Comparison of ENCODE assay signal across 15 mouse cellular contexts in genomic region chr9:103146257-103146656, GRCm38 (mm10). TPM values are rescaled to one million over a fixed set of nuclear protein-coding genes. Genes with fewer than 3 reads are reported as not detected.
A peak's percentile ranks its signal among the peaks of the same experiment; 100 is the strongest.
DNase-seq lines count a peak whose midpoint lies in the region; ATAC-seq and TF ChIP-seq lines count a peak whose summit lies in the region.
"Had no signal": no experiment of that assay in that cellular context is flagged by ENCODE, and none has a peak within 500 bp of the region (broad histone marks: within the 10 kb centered on the region; RNA-seq: fewer than 3 reads in every experiment).

No protein-coding gene starts in this region.

- H3K9me3 ChIP-seq in embryonic facial prominence, embryonic 11.5 days (replicated peaks; ENCODE audit: control insufficient read depth, low read length), result no peaks in the 10 kb centered on the region
- no peaks in the 10 kb centered on the region for H3K9me3 ChIP-seq in embryonic facial prominence, embryonic 10.5 days
- H3K9me3 ChIP-seq in forebrain, embryonic 15.5 days, result no peaks in the 10 kb centered on the region
- H3K9me3 ChIP-seq in hindbrain, postnatal 0 days (ENCODE audit: low read length), result no peaks in the 10 kb centered on the region
- 0 out of 2 replicates have a peak, but pooled peaks cover 3% of the 10 kb centered on the region for H3K9me3 ChIP-seq in neural tube, embryonic 13.5 days
- H3K9me3 ChIP-seq: embryonic facial prominence, embryonic 12.5 days; heart, embryonic 12.5 days; stomach, embryonic 15.5 days had no signal

- TF ChIP-seq CTCF in hindbrain, postnatal 0 days (IDR thresholded peaks at IDR 0.05; ENCODE audit: low read depth), result no peak

- ATAC-seq in embryonic facial prominence, embryonic 11.5 days (replicated peaks; ENCODE audit: insufficient number of reproducible peaks, low FRiP score, low TSS enrichment, low read depth), result peak; percentile 31; the same call in 1 of the 2 replicates
- peak; percentile 42 for ATAC-seq in forebrain, embryonic 15.5 days (replicated peaks)
- ATAC-seq in hindbrain, postnatal 0 days, result peak; percentile 22
- ATAC-seq in neural tube, embryonic 13.5 days (ENCODE audit: low read depth), result peak; percentile 48

- H3K4me1 ChIP-seq in embryonic facial prominence, embryonic 11.5 days (ENCODE audit: control insufficient read depth, insufficient read depth, low read length), result no peaks in the 10 kb centered on the region
- peaks cover 36% of the 10 kb centered on the region for H3K4me1 ChIP-seq in embryonic facial prominence, embryonic 10.5 days
- peaks cover 42% of the 10 kb centered on the region for H3K4me1 ChIP-seq in forebrain, embryonic 15.5 days
- H3K4me1 ChIP-seq in hindbrain, postnatal 0 days (ENCODE audit: insufficient read depth, low read length), result peaks cover 24% of the 10 kb centered on the region
- H3K4me1 ChIP-seq in neural tube, embryonic 13.5 days (replicated peaks), result peaks cover 53% of the 10 kb centered on the region
- H3K4me1 ChIP-seq: stomach, embryonic 15.5 days had no signal

- WGBS in embryonic facial prominence, embryonic 11.5 days, result 79% methylated on average over 10 of the region's 10 CpGs
- WGBS in embryonic facial prominence, embryonic 10.5 days, result 83% methylated on average over 10 of the region's 10 CpGs
- WGBS in forebrain, embryonic 15.5 days, result 52% methylated on average over 10 of the region's 10 CpGs
- WGBS in hindbrain, postnatal 0 days, result 34% methylated on average over 10 of the region's 10 CpGs
- 53% methylated on average over 10 of the region's 10 CpGs for whole genome bisulfite sequencing in neural tube, embryonic 13.5 days

- no peak overlapping the region for H3K27ac ChIP-seq in embryonic facial prominence, embryonic 11.5 days (replicated peaks; ENCODE audit: low read depth, low read length)
- H3K27ac ChIP-seq in embryonic facial prominence, embryonic 10.5 days (replicated peaks), result no peak overlapping the region
- peak overlapping the region; percentile 66 for H3K27ac ChIP-seq in forebrain, embryonic 15.5 days (replicated peaks)
- H3K27ac ChIP-seq in hindbrain, postnatal 0 days, result peak overlapping the region; percentile 70
- peak overlapping the region; percentile 82 for H3K27ac ChIP-seq in neural tube, embryonic 13.5 days (replicated peaks)
- H3K27ac ChIP-seq: embryonic facial prominence, embryonic 12.5 days; stomach, embryonic 15.5 days had no signal

- H3K9ac ChIP-seq in embryonic facial prominence, embryonic 11.5 days (replicated peaks; ENCODE audit: low read length), result no peak overlapping the region
- H3K9ac ChIP-seq in forebrain, embryonic 15.5 days (replicated peaks), result no peak overlapping the region
- H3K9ac ChIP-seq in hindbrain, postnatal 0 days (replicated peaks; ENCODE audit: low read length), result no peak overlapping the region; the same call in 1 of the 2 replicates
- H3K9ac ChIP-seq in neural tube, embryonic 13.5 days, result no peak overlapping the region
- H3K9ac ChIP-seq: embryonic facial prominence, embryonic 12.5 days; heart, embryonic 12.5 days; lung, embryonic 14.5 days; stomach, embryonic 15.5 days had no signal

- no peak overlapping the region for H3K4me3 ChIP-seq in embryonic facial prominence, embryonic 11.5 days (ENCODE audit: low read depth, low read length)
- no peak overlapping the region for H3K4me3 ChIP-seq in embryonic facial prominence, embryonic 10.5 days
- no peak overlapping the region for H3K4me3 ChIP-seq in forebrain, embryonic 15.5 days
- H3K4me3 ChIP-seq in hindbrain, postnatal 0 days (ENCODE audit: low read length), result no peak overlapping the region
- no peak overlapping the region for H3K4me3 ChIP-seq in neural tube, embryonic 13.5 days
- H3K4me3 ChIP-seq: embryonic facial prominence, embryonic 12.5 days; heart, embryonic 12.5 days; stomach, embryonic 15.5 days had no signal

- H3K4me2 ChIP-seq in embryonic facial prominence, embryonic 11.5 days (ENCODE audit: low read depth, low read length), result no peak overlapping the region
- peak overlapping the region; percentile 37 for H3K4me2 ChIP-seq in forebrain, embryonic 15.5 days (replicated peaks)
- no peak overlapping the region for H3K4me2 ChIP-seq in hindbrain, postnatal 0 days (ENCODE audit: low read depth, low read length)
- no peak overlapping the region for H3K4me2 ChIP-seq in neural tube, embryonic 13.5 days
- H3K4me2 ChIP-seq: embryonic facial prominence, embryonic 12.5 days; heart, embryonic 12.5 days; lung, embryonic 14.5 days; stomach, embryonic 15.5 days had no signal

- H3K27me3 ChIP-seq in embryonic facial prominence, embryonic 11.5 days (ENCODE audit: control insufficient read depth, insufficient read depth, low read length), result no peaks in the 10 kb centered on the region
- 0 out of 2 replicates have a peak, but pooled peaks cover 3% of the 10 kb centered on the region for H3K27me3 ChIP-seq in embryonic facial prominence, embryonic 10.5 days (replicated peaks; ENCODE audit: low read depth, poor library complexity, severe bottlenecking)
- H3K27me3 ChIP-seq in forebrain, embryonic 15.5 days, result no peaks in the 10 kb centered on the region
- no peaks in the 10 kb centered on the region for H3K27me3 ChIP-seq in hindbrain, postnatal 0 days (ENCODE audit: insufficient read depth, low read length)
- no peaks in the 10 kb centered on the region for H3K27me3 ChIP-seq in neural tube, embryonic 13.5 days
- H3K27me3 ChIP-seq: embryonic facial prominence, embryonic 12.5 days; stomach, embryonic 15.5 days had no signal

- DNase-seq in embryonic facial prominence, embryonic 11.5 days (ENCODE audit: low spot score), result no peak
- no peak for DNase-seq in embryonic facial prominence, embryonic 10.5 days (ENCODE audit: low spot score)
- DNase-seq in hindbrain, postnatal 0 days (ENCODE audit: low spot score), result no peak
- no peak for DNase-seq in cerebellum, adult 18-20 months
- no peak for DNase-seq in right cerebral cortex, postnatal 36 days (ENCODE audit: low spot score in 2 of 2)
- DNase-seq in thymus, postnatal 0 days (ENCODE audit: low spot score), result no peak
- DNase-seq: adrenal gland, adult 2 months; cerebellum, adult 9-10 months; gastrocnemius, postnatal 14 days had no signal

- H3K36me3 ChIP-seq in embryonic facial prominence, embryonic 11.5 days (replicated peaks; ENCODE audit: control insufficient read depth, insufficient read depth, low read depth, low read length), result no peaks in the 10 kb centered on the region
- 0 out of 2 replicates have a peak, but pooled peaks cover 7% of the 10 kb centered on the region for H3K36me3 ChIP-seq in embryonic facial prominence, embryonic 10.5 days (replicated peaks)
- H3K36me3 ChIP-seq in forebrain, embryonic 15.5 days, result peaks cover 7% of the 10 kb centered on the region; the same call in 1 of the 2 replicates
- H3K36me3 ChIP-seq in hindbrain, postnatal 0 days (ENCODE audit: insufficient read depth, low read length), result 0 out of 2 replicates have a peak, but pooled peaks cover 10% of the 10 kb centered on the region
- peaks cover 33% of the 10 kb centered on the region for H3K36me3 ChIP-seq in neural tube, embryonic 13.5 days
- H3K36me3 ChIP-seq: embryonic facial prominence, embryonic 12.5 days; heart, embryonic 12.5 days; stomach, embryonic 15.5 days had no signal

RNA-seq across cellular contexts. Expression of gene Rab6b, which starts 34.7 kb away (rescaled TPM):
- polyA plus RNA-seq in embryonic facial prominence, embryonic 11.5 days (2014; fragmentation: Nextera tagmentation; extraction: Ambion mirVana), result 6.0 and 7.5 TPM in 2 replicates
- polyA plus RNA-seq in embryonic facial prominence, embryonic 10.5 days (2016; fragmentation: Nextera tagmentation; extraction: Ambion mirVana), result 6.8 and 8.4 TPM in 2 replicates
- 62.3 and 63.3 TPM in 2 replicates for polyA plus RNA-seq in forebrain, embryonic 15.5 days (2015; fragmentation: Nextera tagmentation; extraction: Ambion mirVana)
- 210 and 223 TPM in 2 replicates for total RNA-seq in hindbrain, postnatal 0 days (2014; rRNA removed)
- polyA plus RNA-seq in hindbrain, postnatal 0 days (2015; fragmentation: Nextera tagmentation; extraction: Ambion mirVana), result 139 and 155 TPM in 2 replicates
- polyA plus RNA-seq in neural tube, embryonic 13.5 days (2015; fragmentation: Nextera tagmentation; extraction: Ambion mirVana), result 82.5 and 86.2 TPM in 2 replicates
- 4.3 and 5.3 TPM in 2 replicates for polyA plus RNA-seq in thymus, postnatal 0 days (2015; fragmentation: Nextera tagmentation; extraction: Ambion mirVana)

RNA-seq across cellular contexts. Expression of gene Srprb, which starts 55.7 kb away (rescaled TPM):
- 57.9 and 61.8 TPM in 2 replicates for polyA plus RNA-seq in embryonic facial prominence, embryonic 11.5 days (2014; fragmentation: Nextera tagmentation; extraction: Ambion mirVana)
- 62.8 and 67.6 TPM in 2 replicates for polyA plus RNA-seq in embryonic facial prominence, embryonic 10.5 days (2016; fragmentation: Nextera tagmentation; extraction: Ambion mirVana)
- polyA plus RNA-seq in forebrain, embryonic 15.5 days (2015; fragmentation: Nextera tagmentation; extraction: Ambion mirVana), result 48.8 and 49.1 TPM in 2 replicates
- total RNA-seq in hindbrain, postnatal 0 days (2014; rRNA removed), result 55.3 and 58.1 TPM in 2 replicates
- 43.1 and 44.3 TPM in 2 replicates for polyA plus RNA-seq in hindbrain, postnatal 0 days (2015; fragmentation: Nextera tagmentation; extraction: Ambion mirVana)
- 51.5 and 56.3 TPM in 2 replicates for polyA plus RNA-seq in neural tube, embryonic 13.5 days (2015; fragmentation: Nextera tagmentation; extraction: Ambion mirVana)
- 26.9 and 27.0 TPM in 2 replicates for polyA plus RNA-seq in thymus, postnatal 0 days (2015; fragmentation: Nextera tagmentation; extraction: Ambion mirVana)

Comparison
In these comparisons a context has a peak if more than half of its experiments do, and no peak if none do; other contexts are left out.
1. H3K27ac ChIP-seq: peak in forebrain, embryonic 15.5 days (single experiment), hindbrain, postnatal 0 days (single experiment) and neural tube, embryonic 13.5 days (single experiment); none in embryonic facial prominence, embryonic 11.5 days (single experiment) and embryonic facial prominence, embryonic 10.5 days (single experiment).
2. Peak in every context shown above with its lines, with median percentiles within 50 percentile points of each other: ATAC-seq.